Mouse (Mus musculus) lung, postnatal 0 days (tissue): ENCODE results near the gene Tbx4.

Experiments
- CTCF ChIP-seq: IDR thresholded peaks from 2 replicates; pipeline ENCODE4 v1.5.1; 2016; ENCODE audit warnings: antibody characterized with exemption, mild to moderate bottlenecking
- EP300 ChIP-seq: IDR thresholded peaks from 2 replicates; pipeline ENCODE4 v1.6.1; 2016; ENCODE audit warnings: antibody characterized with exemption, mild to moderate bottlenecking, control low read depth

DNA sequence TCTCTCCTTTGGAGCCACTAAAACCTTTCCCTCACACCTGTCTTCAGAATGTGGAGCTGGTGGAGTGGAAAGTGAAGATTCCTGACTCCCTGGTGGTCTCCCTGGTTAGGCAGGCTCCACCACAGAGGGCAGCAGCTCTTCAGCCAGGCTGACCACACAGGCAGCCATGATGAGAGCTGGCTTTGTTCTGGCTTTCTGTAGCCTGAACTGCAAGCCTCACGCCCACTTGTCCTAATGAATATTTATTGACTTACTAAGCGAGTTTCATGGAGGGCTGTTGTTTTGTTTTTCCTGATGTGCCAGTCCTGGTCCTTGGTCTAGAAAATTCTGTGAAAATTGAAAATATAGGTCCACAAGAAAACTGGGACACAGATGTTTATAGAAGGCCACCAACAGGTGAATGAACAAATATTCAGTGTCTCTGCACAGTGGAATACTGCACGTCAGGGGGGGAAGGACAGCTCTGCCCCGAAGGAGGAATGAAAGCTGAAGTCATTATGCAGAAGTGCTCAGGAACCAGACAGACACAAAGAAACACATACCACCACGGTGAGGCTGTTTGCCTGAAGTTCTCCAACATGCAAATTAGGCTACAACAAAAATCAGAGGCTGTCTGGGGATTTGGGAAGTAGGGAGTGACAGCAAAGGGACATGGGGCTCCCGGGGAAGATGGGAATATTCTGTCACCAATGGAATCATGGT, 28.1 kb upstream of the Tbx4 start:
- TF ChIP-seq CTCF (no peak), EP300 (no peak)
